In the genomic region with DNA sequence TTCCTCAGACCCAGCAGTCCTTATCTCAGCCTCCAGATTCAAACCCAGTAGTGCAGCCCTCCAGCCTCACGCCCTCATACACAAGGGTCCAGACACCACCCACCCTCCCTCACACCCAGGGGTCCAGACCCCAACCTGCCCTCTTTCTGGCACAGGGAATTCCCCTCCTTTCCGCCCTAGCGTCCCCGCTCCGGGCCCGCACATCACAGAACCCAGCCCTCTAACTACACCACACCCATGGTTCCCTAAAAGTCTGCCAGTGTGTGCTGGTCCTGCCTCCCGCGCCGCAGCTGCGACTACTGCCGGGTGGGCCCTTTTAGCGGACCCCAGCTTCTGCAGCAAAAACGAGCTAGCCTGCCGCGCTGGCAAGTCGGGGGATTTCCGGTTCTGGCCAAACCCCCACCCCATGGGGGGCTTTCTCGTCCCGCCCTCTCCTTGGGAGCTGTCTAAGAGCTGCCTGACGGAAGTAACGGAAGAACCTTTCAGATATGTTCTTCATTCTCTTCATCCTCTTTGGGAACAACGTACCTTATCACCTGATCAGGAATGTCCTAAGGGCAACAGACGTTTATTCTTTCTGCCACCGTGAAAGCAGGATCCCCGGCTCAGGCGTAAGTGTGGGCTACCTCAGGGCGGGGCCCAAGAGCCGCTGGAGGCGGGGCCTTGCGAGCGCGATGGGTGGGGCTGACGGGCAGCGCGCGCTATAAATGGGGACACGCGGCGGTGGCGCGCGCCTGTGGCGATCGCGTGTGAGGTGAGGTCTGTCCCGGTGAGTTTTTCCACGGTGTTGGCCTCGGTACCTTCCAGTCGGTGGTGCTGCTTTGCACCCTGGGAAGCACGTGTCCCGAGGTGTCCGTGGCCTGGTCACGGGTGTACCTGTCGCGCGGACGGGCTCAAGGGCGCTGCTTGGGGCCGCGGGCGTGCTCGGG, we compare ENCODE assay signal across 8 mouse cellular contexts. TPM values are rescaled to one million over a fixed set of nuclear protein-coding genes. Genes with fewer than 3 reads are reported as not detected.
A peak's percentile ranks its signal among the peaks of the same experiment; 100 is the strongest.
DNase-seq lines count a peak whose midpoint lies in the region; ATAC-seq and TF ChIP-seq lines count a peak whose summit lies in the region.

A gene (minus strand): TSS at position 641 of the 929 bp plus-strand sequence.
A gene (plus strand): TSS at position 668 of the 929 bp plus-strand sequence.

- H3K27ac ChIP-seq in forebrain, embryonic 12.5 days: peak within 1 kb of the TSS; percentile 91
- peak within 1 kb of the TSS; percentile 87 for H3K27ac ChIP-seq in heart, postnatal 0 days (ENCODE audit: low read depth)
- H3K27ac ChIP-seq in liver, embryonic 16.5 days (ENCODE audit: low read length): peak within 1 kb of the TSS; percentile 85
- H3K27ac ChIP-seq in neural tube, embryonic 13.5 days (replicated peaks): peak within 1 kb of the TSS; percentile 95
- H3K27ac ChIP-seq in testis, adult 2 months (ENCODE audit: control insufficient read depth, insufficient read depth, low read depth, low read length): peak within 1 kb of the TSS; percentile 91

- peak within 1 kb of the TSS; percentile 99 for H3K4me3 ChIP-seq in E14TG2a.4 (replicated peaks; ENCODE audit: low read length)
- peak within 1 kb of the TSS; percentile 87 for H3K4me3 ChIP-seq in forebrain, embryonic 12.5 days (replicated peaks)
- H3K4me3 ChIP-seq in heart, postnatal 0 days (ENCODE audit: low read depth, low read length): peak within 1 kb of the TSS; percentile 72
- peak within 1 kb of the TSS; percentile 94 for H3K4me3 ChIP-seq in liver, embryonic 16.5 days (ENCODE audit: low read depth, low read length)
- peak within 1 kb of the TSS; percentile 94 for H3K4me3 ChIP-seq in neural tube, embryonic 13.5 days
- H3K4me3 ChIP-seq in testis, adult 2 months (ENCODE audit: control insufficient read depth, low read depth, low read length): peak within 1 kb of the TSS; percentile 85

- ATAC-seq in forebrain, embryonic 12.5 days (ENCODE audit: low FRiP score): peak; percentile 89
- ATAC-seq in heart, postnatal 0 days (ENCODE audit: insufficient read depth, low read depth): peak; percentile 91
- ATAC-seq in liver, embryonic 16.5 days (ENCODE audit: low read depth): peak; percentile 89
- peak; percentile 82 for ATAC-seq in neural tube, embryonic 13.5 days (ENCODE audit: low read depth)

- peaks cover 14% of the 10 kb centered on the region for H3K9me3 ChIP-seq in E14TG2a.4 (ENCODE audit: low read length)
- H3K9me3 ChIP-seq in forebrain, embryonic 12.5 days: no peaks in the 10 kb centered on the region
- no peaks in the 10 kb centered on the region for H3K9me3 ChIP-seq in heart, postnatal 0 days (replicated peaks; ENCODE audit: control insufficient read depth, low read length)
- no peaks in the 10 kb centered on the region for H3K9me3 ChIP-seq in liver, embryonic 16.5 days (replicated peaks; ENCODE audit: control insufficient read depth, low read length)
- H3K9me3 ChIP-seq in neural tube, embryonic 13.5 days: no peaks in the 10 kb centered on the region

- H3K36me3 ChIP-seq in E14TG2a.4 (ENCODE audit: insufficient read depth, low read length): peaks cover 40% of the 10 kb centered on the region
- peaks cover 34% of the 10 kb centered on the region for H3K36me3 ChIP-seq in forebrain, embryonic 12.5 days (replicated peaks)
- peaks cover 31% of the 10 kb centered on the region for H3K36me3 ChIP-seq in heart, postnatal 0 days (replicated peaks; ENCODE audit: control insufficient read depth, insufficient read depth, low read length)
- peaks cover 12% of the 10 kb centered on the region for H3K36me3 ChIP-seq in liver, embryonic 16.5 days (ENCODE audit: control insufficient read depth, insufficient read depth)
- peaks cover 34% of the 10 kb centered on the region for H3K36me3 ChIP-seq in neural tube, embryonic 13.5 days
- H3K36me3 ChIP-seq in testis, adult 2 months (ENCODE audit: control insufficient read depth, insufficient read depth, low read length): no peaks in the 10 kb centered on the region

- no peak for TF ChIP-seq CTCF in E14TG2a.4 (conservative IDR thresholded peaks at IDR 0.05; ENCODE audit: low read length)
- TF ChIP-seq CTCF in heart, postnatal 0 days (IDR thresholded peaks at IDR 0.05; ENCODE audit: low read depth): no peak
- 0 out of 2 replicates have a peak, but pooled peaks have one; percentile 14 for TF ChIP-seq CTCF in testis, adult 2 months (IDR thresholded peaks at IDR 0.05; ENCODE audit: control insufficient read depth, insufficient read depth, insufficient replicate concordance, low read depth, low read length)

- TF ChIP-seq POLR2A in testis, adult 2 months (IDR thresholded peaks at IDR 0.05; ENCODE audit: control insufficient read depth, low read depth, low read length): peak; percentile 98

- peak within 1 kb of the TSS; percentile 82 for H3K4me2 ChIP-seq in forebrain, embryonic 12.5 days
- H3K4me2 ChIP-seq in heart, postnatal 0 days (ENCODE audit: low read depth, low read length): peak within 1 kb of the TSS; percentile 88
- peak within 1 kb of the TSS; percentile 81 for H3K4me2 ChIP-seq in liver, embryonic 16.5 days (ENCODE audit: low read depth, low read length)
- peak within 1 kb of the TSS; percentile 89 for H3K4me2 ChIP-seq in neural tube, embryonic 13.5 days

- TF ChIP-seq EP300 in heart, postnatal 0 days (IDR thresholded peaks at IDR 0.05; ENCODE audit: low read depth): peak; percentile 96

- peak; percentile 84 for DNase-seq in c-Kit-positive CD71-positive TER-119-positive erythroid progenitor cells, embryonic 14.5 days (ENCODE audit: low spot score)
- peak; percentile 88 for DNase-seq in heart, postnatal 0 days (ENCODE audit: low spot score)
- DNase-seq in kidney, postnatal 4 days: peak; percentile 93 to 95

- H3K27me3 ChIP-seq in E14TG2a.4 (ENCODE audit: insufficient read depth, low read length): no peaks in the 10 kb centered on the region
- H3K27me3 ChIP-seq in forebrain, embryonic 12.5 days: no peaks in the 10 kb centered on the region
- H3K27me3 ChIP-seq in heart, postnatal 0 days (ENCODE audit: control insufficient read depth, insufficient read depth, low read length): no peaks in the 10 kb centered on the region
- no peaks in the 10 kb centered on the region for H3K27me3 ChIP-seq in liver, embryonic 16.5 days (ENCODE audit: control insufficient read depth, insufficient read depth, low read depth, low read length)
- H3K27me3 ChIP-seq in neural tube, embryonic 13.5 days: no peaks in the 10 kb centered on the region
- no peaks in the 10 kb centered on the region for H3K27me3 ChIP-seq in testis, adult 2 months (ENCODE audit: control insufficient read depth, insufficient read depth, low read length)

- H3K4me1 ChIP-seq in E14TG2a.4 (replicated peaks; ENCODE audit: low read depth, low read length): peaks cover 42% of the 10 kb centered on the region
- H3K4me1 ChIP-seq in forebrain, embryonic 12.5 days: peaks cover 26% of the 10 kb centered on the region
- peaks cover 12% of the 10 kb centered on the region for H3K4me1 ChIP-seq in heart, postnatal 0 days (ENCODE audit: control insufficient read depth, insufficient read depth)
- H3K4me1 ChIP-seq in liver, embryonic 16.5 days (ENCODE audit: control insufficient read depth, low read depth, low read length): peaks cover 18% of the 10 kb centered on the region
- H3K4me1 ChIP-seq in neural tube, embryonic 13.5 days (replicated peaks): peaks cover 32% of the 10 kb centered on the region
- H3K4me1 ChIP-seq in testis, adult 2 months (ENCODE audit: control insufficient read depth, insufficient read depth, low read length): peaks cover 4% of the 10 kb centered on the region

- under 1% methylated on average over 62 of the region's 62 CpGs for WGBS in forebrain, embryonic 12.5 days
- WGBS in heart, postnatal 0 days: under 1% methylated on average over 62 of the region's 62 CpGs
- WGBS in liver, embryonic 16.5 days (ENCODE audit: insufficient replicate concordance): under 1% methylated on average over 62 of the region's 62 CpGs
- under 1% methylated on average over 62 of the region's 62 CpGs for WGBS in neural tube, embryonic 13.5 days

- H3K9ac ChIP-seq in forebrain, embryonic 12.5 days: peak within 1 kb of the TSS; percentile 93
- H3K9ac ChIP-seq in heart, postnatal 0 days (replicated peaks; ENCODE audit: low read depth, low read length): peak within 1 kb of the TSS; percentile 97
- peak within 1 kb of the TSS; percentile 86 for H3K9ac ChIP-seq in liver, embryonic 16.5 days (ENCODE audit: low read depth, low read length)
- peak within 1 kb of the TSS; percentile 87 for H3K9ac ChIP-seq in neural tube, embryonic 13.5 days

RNA-seq across cellular contexts. Expression of the first gene that starts in this region (rescaled TPM):
- polyA plus RNA-seq in forebrain, embryonic 12.5 days (2016; fragmentation: Nextera tagmentation; extraction: Ambion mirVana): 1.1 and 1.3 TPM in 2 replicates
- total RNA-seq in heart, postnatal 0 days (2014; rRNA removed; ENCODE audit: low replicate concordance): 0.15 and 0.31 TPM in 2 replicates
- 1.2 and 1.3 TPM in 2 replicates for polyA plus RNA-seq in heart, postnatal 0 days (2015; fragmentation: Nextera tagmentation; extraction: Ambion mirVana)
- polyA plus RNA-seq in liver, embryonic 16.5 days (2015; fragmentation: Nextera tagmentation; extraction: Ambion mirVana): 1.1 and 1.2 TPM in 2 replicates
- 1.1 and 1.3 TPM in 2 replicates for polyA plus RNA-seq in neural tube, embryonic 13.5 days (2015; fragmentation: Nextera tagmentation; extraction: Ambion mirVana)
- 1,462 and 1,528 TPM in 2 replicates for polyA plus RNA-seq in testis, adult 2 months (2012; rRNA removed)

RNA-seq across cellular contexts. Expression of the second gene that starts in this region (rescaled TPM):
- polyA plus RNA-seq in forebrain, embryonic 12.5 days (2016; fragmentation: Nextera tagmentation; extraction: Ambion mirVana): 195 and 203 TPM in 2 replicates
- 127 and 130 TPM in 2 replicates for total RNA-seq in heart, postnatal 0 days (2014; rRNA removed; ENCODE audit: low replicate concordance)
- 38.1 and 53.1 TPM in 2 replicates for polyA plus RNA-seq in heart, postnatal 0 days (2015; fragmentation: Nextera tagmentation; extraction: Ambion mirVana)
- polyA plus RNA-seq in liver, embryonic 16.5 days (2015; fragmentation: Nextera tagmentation; extraction: Ambion mirVana): 23.4 and 24.6 TPM in 2 replicates
- 180 and 187 TPM in 2 replicates for polyA plus RNA-seq in neural tube, embryonic 13.5 days (2015; fragmentation: Nextera tagmentation; extraction: Ambion mirVana)
- 53.2 and 55.4 TPM in 2 replicates for polyA plus RNA-seq in testis, adult 2 months (2012; rRNA removed)

Comparison
In these comparisons a context has a peak if more than half of its experiments do, and no peak if none do; other contexts are left out.
1. Peak in every context shown above with its lines: DNase-seq, ATAC-seq, H3K4me3 ChIP-seq and H3K27ac ChIP-seq.
2. RNA of the first gene that starts in this region (polyA plus RNA-seq): 1,462 to 1,528 TPM in testis, adult 2 months; 1.2 to 1.3 TPM in heart, postnatal 0 days, 1.1 to 1.3 TPM in forebrain, embryonic 12.5 days, 1.1 to 1.2 TPM in liver, embryonic 16.5 days and 1.1 to 1.3 TPM in neural tube, embryonic 13.5 days; every median in the first group is over 100 times any median in the second.